Mouse (Mus musculus) neural tube, embryonic 11.5 days (tissue): ENCODE measurements around the gene Pttg1ip. TPM values are rescaled to one million over a fixed set of nuclear protein-coding genes. Genes with fewer than 3 reads are reported as not detected.

Experiments used
- ATAC-seq: fragments of 200-750 bp; cut with Nextera tagmentation; 2 replicates; pipeline ENCODE4 v1.8.0; 2017; ENCODE audit warnings: moderate number of reproducible peaks, mild to moderate bottlenecking, moderate TSS enrichment, moderate library complexity; ENCODE audit not compliant: insufficient read depth, low FRiP score, low TSS enrichment
- DNase-seq: peaks from one replicate; pipeline ENCODE4 v3.0.0-alpha.2; 2015; ENCODE audit warnings: low spot score
- H3K27ac ChIP-seq: fragments of 300-500 bp; sonication (generic); 2 replicates; pipeline ENCODE4 v1.5.1; 2014; ENCODE audit warnings: low read depth, mild to moderate bottlenecking, low read length
- H3K27me3 ChIP-seq: fragments of 300-500 bp; sonication (generic); 2 replicates; pipeline ENCODE4 v1.6.1; 2014; ENCODE audit warnings: mild to moderate bottlenecking, low read length, mixed read lengths; ENCODE audit not compliant: control insufficient read depth, insufficient read depth
- H3K36me3 ChIP-seq: fragments of 300-500 bp; sonication (generic); 2 replicates; pipeline ENCODE4 v1.6.1; 2014; ENCODE audit warnings: mild to moderate bottlenecking, low read length, moderate library complexity, mixed read lengths; ENCODE audit not compliant: control insufficient read depth, insufficient read depth
- H3K4me1 ChIP-seq: fragments of 300-500 bp; sonication (generic); 2 replicates; pipeline ENCODE4 v1.6.1; 2014; ENCODE audit warnings: low read length, mixed read lengths; ENCODE audit not compliant: control insufficient read depth, insufficient read depth
- H3K4me2 ChIP-seq: fragments of 300-500 bp; sonication (generic); 2 replicates; pipeline ENCODE4 v1.6.1; 2014; ENCODE audit warnings: low read depth, mild to moderate bottlenecking, moderate library complexity
- H3K4me3 ChIP-seq: fragments of 300-500 bp; sonication (generic); 2 replicates; pipeline ENCODE4 v1.5.1; 2014; ENCODE audit warnings: low read depth, low read length
- H3K9ac ChIP-seq: fragments of 300-500 bp; sonication (generic); 2 replicates; pipeline ENCODE4 v1.6.1; 2014; ENCODE audit warnings: mild to moderate bottlenecking, low read length
- H3K9me3 ChIP-seq: fragments of 300-500 bp; sonication (generic); 2 replicates; pipeline ENCODE4 v1.6.1; 2016; ENCODE audit warnings: low read length; ENCODE audit not compliant: control insufficient read depth
- WGBS: fragments of 180-500 bp; shearing (Covaris S2); extraction: QIAGEN DNeasy Blood & Tissue Kit; methylation state at CpG from one replicate; pipeline ENCODE4 v1.1.7; 2014; 5-methylcytosine and 5-hydroxymethylcytosine counted together
- polyA plus RNA-seq: library from polyadenylated mRNA; unstranded; fragments of >200 nt; fragmentation: Nextera tagmentation; extraction: Ambion mirVana; gene quantifications from 2 replicates; pipeline ENCODE4 v1.2.1, GENCODE M21; 2014

Gene Pttg1ip
- polyA plus RNA-seq, 1 experiment from 2014 or later, result 72.1 TPM

- Histone ChIP-seq H3K27ac (no peak overlapping the region), H3K9me3 (no peaks in the 10 kb centered on the region), H3K4me1 (peaks cover 7% of the 10 kb centered on the region; the same call in 1 of the 2 replicates), H3K9ac (no peak overlapping the region), H3K27me3 (no peaks in the 10 kb centered on the region), H3K4me2 (no peak overlapping the region), H3K4me3 (no peak overlapping the region), H3K36me3 (peaks cover 8% of the 10 kb centered on the region; the same call in 1 of the 2 replicates)
- WGBS, result 88% methylated on average over 1 of the region's 1 CpGs
- ATAC-seq, result no peak
- no peak for DNase-seq
These were observed 48.5 kb downstream of the Pttg1ip start for GRCm38 (mm10) chr10:77629970-77630369.

- Histone ChIP-seq H3K4me2 (no peak overlapping the region), H3K4me3 (no peak overlapping the region), H3K9ac (no peak overlapping the region), H3K27me3 (no peaks in the 10 kb centered on the region), H3K36me3 (peaks cover 8% of the 10 kb centered on the region), H3K27ac (no peak overlapping the region), H3K4me1 (no peaks in the 10 kb centered on the region), H3K9me3 (no peaks in the 10 kb centered on the region)
- no peak for ATAC-seq
- 94% methylated on average over 6 of the region's 6 CpGs for WGBS
- DNase-seq, result no peak
These were observed 52.5 kb downstream of the Pttg1ip start for GRCm38 (mm10) chr10:77634016-77634415.

- 81% methylated on average over 13 of the region's 13 CpGs for WGBS
- DNase-seq, result no peak
- ATAC-seq, result no peak
- no peak overlapping the region for H3K4me2 ChIP-seq
- no peak overlapping the region for H3K4me3 ChIP-seq
- no peaks in the 10 kb centered on the region for H3K4me1 ChIP-seq
- H3K36me3 ChIP-seq, result peaks cover 8% of the 10 kb centered on the region
- no peaks in the 10 kb centered on the region for H3K27me3 ChIP-seq
- no peak overlapping the region for H3K9ac ChIP-seq
- no peaks in the 10 kb centered on the region for H3K9me3 ChIP-seq
- H3K27ac ChIP-seq, result no peak overlapping the region
These were observed 53.1 kb downstream of the Pttg1ip start for GRCm38 (mm10) chr10:77634452-77635231.

GRCm38 (mm10) chr10:77636234-77636922 lies 54.9 kb downstream of the Pttg1ip start:
- ATAC-seq (no peak), DNase-seq (no peak)
- WGBS, result 93% methylated on average over 7 of the region's 7 CpGs
- Histone ChIP-seq H3K27ac (no peak overlapping the region), H3K36me3 (peaks cover 8% of the 10 kb centered on the region), H3K4me2 (no peak overlapping the region), H3K4me3 (no peak overlapping the region), H3K4me1 (no peaks in the 10 kb centered on the region), H3K9me3 (no peaks in the 10 kb centered on the region), H3K27me3 (no peaks in the 10 kb centered on the region), H3K9ac (no peak overlapping the region)

- Histone ChIP-seq H3K36me3 (peaks cover 15% of the 10 kb centered on the region), H3K9me3 (no peaks in the 10 kb centered on the region), H3K9ac (no peak overlapping the region), H3K4me3 (no peak overlapping the region), H3K4me1 (no peaks in the 10 kb centered on the region), H3K27ac (no peak overlapping the region), H3K27me3 (no peaks in the 10 kb centered on the region), H3K4me2 (no peak overlapping the region)
- no peak for DNase-seq
- WGBS, result 90% methylated on average over 6 of the region's 6 CpGs
- no peak for ATAC-seq
These were observed 57.4 kb downstream of the Pttg1ip start for GRCm38 (mm10) chr10:77638956-77639355.

- Histone ChIP-seq H3K4me1 (no peaks in the 10 kb centered on the region), H3K27me3 (no peaks in the 10 kb centered on the region), H3K9me3 (no peaks in the 10 kb centered on the region), H3K27ac (no peak overlapping the region), H3K36me3 (peaks cover 20% of the 10 kb centered on the region), H3K4me3 (no peak overlapping the region), H3K9ac (no peak overlapping the region), H3K4me2 (no peak overlapping the region)
- DNase-seq (no peak), ATAC-seq (no peak)
- WGBS, result 89% methylated on average over 7 of the region's 7 CpGs
These were observed 61.6 kb downstream of the Pttg1ip start for GRCm38 (mm10) chr10:77643160-77643559.

GRCm38 (mm10) chr10:77645571-77645970 lies 64.1 kb downstream of the Pttg1ip start:
- DNase-seq (no peak), ATAC-seq (no peak)
- Histone ChIP-seq H3K9ac (no peak overlapping the region), H3K9me3 (no peaks in the 10 kb centered on the region), H3K4me3 (no peak overlapping the region), H3K4me2 (no peak overlapping the region), H3K27ac (no peak overlapping the region), H3K4me1 (no peaks in the 10 kb centered on the region), H3K36me3 (peaks cover 20% of the 10 kb centered on the region), H3K27me3 (no peaks in the 10 kb centered on the region)
- WGBS, result 93% methylated on average over 5 of the region's 5 CpGs

- Histone ChIP-seq H3K4me1 (no peaks in the 10 kb centered on the region), H3K9ac (no peak overlapping the region), H3K9me3 (no peaks in the 10 kb centered on the region), H3K4me3 (no peak overlapping the region), H3K4me2 (no peak overlapping the region), H3K36me3 (peaks cover 17% of the 10 kb centered on the region), H3K27ac (no peak overlapping the region), H3K27me3 (no peaks in the 10 kb centered on the region)
- 82% methylated on average over 1 of the region's 1 CpGs for WGBS
- ATAC-seq (no peak), DNase-seq (no peak)
These were observed 65.9 kb downstream of the Pttg1ip start for GRCm38 (mm10) chr10:77647461-77647860.

GRCm38 (mm10) chr10:77647901-77648300 lies 66.4 kb downstream of the Pttg1ip start:
- no peak for ATAC-seq
- peaks cover 15% of the 10 kb centered on the region for H3K36me3 ChIP-seq
- no peak overlapping the region for H3K4me2 ChIP-seq
- no peak overlapping the region for H3K9ac ChIP-seq
- no peak overlapping the region for H3K4me3 ChIP-seq
- no peaks in the 10 kb centered on the region for H3K9me3 ChIP-seq
- no peak overlapping the region for H3K27ac ChIP-seq
- WGBS, result 90% methylated on average over 8 of the region's 8 CpGs
- DNase-seq, result no peak
- no peaks in the 10 kb centered on the region for H3K27me3 ChIP-seq
- H3K4me1 ChIP-seq, result no peaks in the 10 kb centered on the region
